Mouse (Mus musculus) cerebellum, postnatal 4 days (tissue): ENCODE data around the gene Gata1.
"Not testable (repeated sequence)": the region's sequence is repeated elsewhere in the genome, so short reads cannot be mapped to it uniquely, and the experiment has no call there.

ENCODE experiments used
- DNase-seq, 2 experiments: peaks; one replicate each; pipeline ENCODE4 v3.0.0; 2022; ENCODE audit warnings: low spot score in 2 of 2, mixed read lengths in 1 of 2

Gene Gata1

DNA sequence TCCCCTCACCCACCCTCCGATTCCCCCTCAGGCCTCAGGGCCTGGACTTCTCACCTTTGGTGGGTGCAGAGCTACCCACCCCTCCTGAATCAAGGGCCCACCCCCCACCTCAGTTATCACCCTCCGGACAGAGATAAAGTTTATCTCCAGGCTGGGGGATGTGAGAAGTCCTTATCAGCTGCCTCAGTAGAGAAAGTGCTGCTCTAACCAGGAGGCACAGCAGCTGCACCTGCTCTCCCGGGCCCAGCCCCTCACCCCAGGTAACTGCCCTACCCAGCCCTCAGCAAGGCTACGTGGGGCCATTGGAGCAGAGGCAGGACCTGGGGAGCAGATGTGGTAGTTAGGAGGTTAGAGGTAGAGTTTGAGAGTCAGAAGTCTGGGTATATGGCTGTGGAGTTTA is 11.7 kb downstream of the Gata1 start:
- DNase-seq, result no peak

DNA sequence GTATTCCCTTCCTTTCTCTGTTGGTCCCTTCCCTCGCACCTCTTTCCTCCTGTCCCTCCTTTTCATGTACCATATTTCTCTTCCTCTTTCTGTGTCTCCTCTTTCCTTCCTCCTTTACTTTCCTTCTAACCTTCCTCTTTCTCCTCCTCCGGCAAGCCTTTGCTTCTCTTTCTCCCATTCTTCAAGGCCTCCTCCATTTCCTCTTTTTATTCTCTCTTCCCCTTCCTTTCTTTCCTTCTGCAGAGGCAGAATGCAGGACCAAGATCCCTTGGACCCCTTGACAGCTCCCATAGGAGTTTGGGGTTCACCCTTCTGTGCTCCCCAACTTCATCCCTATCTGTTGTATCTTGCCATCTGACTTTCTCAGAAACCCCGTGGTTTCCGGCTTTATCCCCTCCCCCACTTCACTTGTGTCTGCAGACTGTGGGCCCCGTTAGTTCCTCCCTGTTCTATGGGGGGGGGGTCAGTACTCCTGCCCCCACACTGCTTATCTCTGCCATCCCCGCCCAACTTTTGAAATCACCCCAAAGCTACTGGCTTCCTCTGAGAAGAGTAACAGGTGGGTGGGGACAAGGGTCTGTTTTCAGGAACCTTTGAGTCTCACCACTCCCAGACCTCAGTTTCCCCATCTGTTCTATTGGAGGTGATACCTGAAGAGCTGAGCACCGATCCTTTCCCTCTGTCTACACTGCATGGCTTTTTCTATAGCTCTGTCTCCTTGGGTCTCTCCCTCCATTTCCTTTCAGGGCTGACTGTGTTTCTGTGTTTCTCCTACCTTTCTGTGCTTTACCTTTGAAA is 13.8 kb downstream of the Gata1 start:
- DNase-seq, result no peak

DNA sequence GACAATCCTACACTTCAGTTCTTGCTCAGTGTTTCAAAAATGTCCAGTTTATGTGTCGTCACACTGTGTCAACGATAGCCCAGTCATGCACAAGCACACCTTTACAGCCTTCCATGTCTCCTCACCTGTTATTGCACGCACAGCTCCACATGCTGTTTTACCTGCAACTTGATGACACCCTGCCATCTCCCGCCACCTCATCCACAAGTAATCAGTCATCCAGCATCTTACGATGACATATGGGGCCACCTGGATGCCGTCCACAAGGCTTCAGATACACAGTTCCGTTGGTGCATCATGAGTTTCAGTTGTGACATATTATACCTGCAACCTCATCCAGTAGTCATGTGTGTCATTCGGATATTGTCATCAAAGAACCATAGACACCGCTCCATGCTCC is 19.0 kb downstream of the Gata1 start:
- no peak for DNase-seq

DNA sequence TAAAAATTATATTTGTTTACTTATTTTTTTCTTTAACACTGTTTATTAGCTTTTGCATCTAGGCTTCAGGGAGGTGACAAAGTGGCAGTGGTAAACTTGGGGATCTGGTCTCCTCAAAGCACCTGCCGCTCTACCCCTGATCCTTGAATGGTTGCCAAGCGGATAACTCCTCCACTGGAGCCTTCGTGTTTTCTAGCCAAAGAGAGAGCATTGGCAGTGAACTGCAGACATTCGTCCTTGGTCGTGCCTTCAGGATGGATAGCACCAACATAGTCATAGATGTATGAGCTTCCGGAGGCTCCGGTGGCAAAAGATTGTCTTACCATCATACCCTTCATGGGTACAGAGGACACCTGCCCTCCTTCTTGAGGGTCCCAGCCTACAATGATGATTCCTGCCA is 27.8 kb downstream of the Gata1 start:
- no peak for DNase-seq

DNA sequence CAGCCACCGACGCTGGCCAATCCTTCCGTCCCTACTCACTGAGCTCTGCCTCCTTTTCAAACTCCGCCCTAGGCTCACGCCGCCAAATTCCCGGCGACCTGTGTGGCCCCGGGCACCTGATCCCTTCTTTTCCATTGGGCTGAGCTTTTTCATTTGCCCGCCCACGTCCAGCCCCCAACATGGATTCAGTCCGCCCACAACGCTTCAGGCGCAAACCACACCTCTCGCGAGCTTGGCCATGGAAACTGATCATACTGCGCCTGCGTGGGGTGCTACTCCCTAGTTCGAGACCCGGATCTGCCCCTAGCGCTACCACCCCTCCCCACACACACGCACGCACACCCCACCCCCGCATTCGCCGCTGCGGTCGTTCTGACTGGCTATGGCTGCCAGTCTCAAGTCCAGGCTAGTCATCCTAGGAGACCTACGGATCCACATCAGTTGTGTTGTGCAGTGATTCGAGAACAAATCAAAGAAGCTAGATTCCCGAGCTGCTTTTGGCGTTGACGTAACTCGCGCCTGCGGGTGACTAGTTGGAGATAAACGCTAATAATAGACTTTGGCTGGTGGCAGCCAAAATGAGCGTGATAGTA is 29.9 kb downstream of the Gata1 start:
- peak; percentile 66 to 86 for DNase-seq

DNA sequence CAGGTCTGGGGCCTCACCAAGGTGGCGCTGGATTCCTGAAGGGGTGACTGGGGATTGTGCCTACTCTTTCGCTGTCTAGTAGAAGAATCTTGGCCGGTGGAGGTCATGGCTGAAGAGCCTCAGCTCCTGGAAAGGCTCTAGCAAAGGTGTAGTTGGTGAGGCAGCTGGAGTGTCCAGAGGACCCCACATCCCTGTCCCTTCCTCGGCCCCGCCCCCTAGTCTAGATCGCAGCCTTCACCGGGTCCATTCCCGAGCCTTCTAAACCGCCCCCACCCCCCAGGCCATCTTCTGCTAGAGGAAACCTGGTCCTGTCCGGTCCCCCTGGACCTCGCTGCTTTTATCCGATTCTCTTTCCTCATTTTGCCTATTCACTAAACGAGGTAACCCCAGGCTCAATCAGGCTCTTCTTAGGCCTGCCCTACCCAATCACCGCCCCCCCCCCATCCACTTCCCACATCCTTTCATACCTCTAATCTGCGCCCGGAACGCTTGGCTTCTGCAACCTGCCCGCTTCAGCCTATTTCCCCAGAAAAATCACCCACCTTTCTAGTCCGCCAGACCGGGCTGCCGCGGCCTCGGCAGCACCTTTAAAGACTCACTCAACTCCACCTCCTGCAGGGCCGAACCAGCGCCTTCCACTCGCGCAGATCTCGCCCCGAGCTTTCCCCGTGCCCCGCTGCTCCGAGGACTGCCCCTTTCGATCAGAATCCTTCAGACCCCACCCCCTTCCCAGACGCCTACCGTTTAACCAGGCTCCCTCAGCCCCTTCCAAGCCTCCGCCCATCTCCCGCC is 30.6 kb downstream of the Gata1 start, which contains the start of gene Hdac6:
Hdac6 (minus strand) TSS at position 782 of the 792 bp plus-strand sequence.
- DNase-seq, result peak in 1 of 2 experiments; percentile 15

DNA sequence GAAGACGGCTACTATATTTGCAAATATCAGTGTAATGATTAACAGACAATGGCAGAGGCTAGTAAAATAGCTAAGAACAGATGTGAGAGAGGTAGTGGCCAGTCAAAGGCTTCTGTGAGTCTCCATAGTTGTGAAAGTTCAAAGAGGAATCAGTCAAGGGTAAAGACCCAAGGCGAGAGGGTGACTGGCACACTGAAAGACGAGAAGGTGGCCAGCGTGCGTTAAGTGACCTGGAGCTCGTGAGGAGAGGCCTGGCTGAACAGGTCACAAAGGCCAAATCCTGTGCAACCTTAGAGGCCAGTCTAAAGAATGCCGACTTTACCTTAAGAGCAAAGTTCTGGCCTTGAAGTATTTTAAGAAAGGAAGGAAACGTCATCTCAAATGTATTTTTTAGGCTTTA is 32.3 kb downstream of the Gata1 start:
- no peak for DNase-seq

DNA sequence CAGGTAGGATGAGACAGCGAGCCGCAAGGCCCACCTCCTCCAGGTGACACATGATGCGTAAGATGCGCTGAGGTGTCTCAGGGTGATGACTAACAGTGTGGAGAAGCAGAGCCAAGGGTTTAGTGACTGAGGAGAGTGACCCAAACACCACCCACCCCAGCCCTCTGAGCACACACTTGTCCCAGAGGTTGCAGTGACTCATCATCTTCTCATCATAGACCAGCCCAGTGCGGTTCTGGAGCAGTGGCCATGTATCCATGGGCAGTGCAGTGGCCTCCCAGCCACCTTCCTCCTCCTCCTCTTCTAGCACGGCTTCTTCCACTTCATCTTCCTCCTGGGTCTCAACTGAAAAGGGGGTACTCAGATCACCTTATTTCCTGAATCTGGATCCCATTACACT is 40.2 kb downstream of the Gata1 start:
- DNase-seq, result no peak

DNA sequence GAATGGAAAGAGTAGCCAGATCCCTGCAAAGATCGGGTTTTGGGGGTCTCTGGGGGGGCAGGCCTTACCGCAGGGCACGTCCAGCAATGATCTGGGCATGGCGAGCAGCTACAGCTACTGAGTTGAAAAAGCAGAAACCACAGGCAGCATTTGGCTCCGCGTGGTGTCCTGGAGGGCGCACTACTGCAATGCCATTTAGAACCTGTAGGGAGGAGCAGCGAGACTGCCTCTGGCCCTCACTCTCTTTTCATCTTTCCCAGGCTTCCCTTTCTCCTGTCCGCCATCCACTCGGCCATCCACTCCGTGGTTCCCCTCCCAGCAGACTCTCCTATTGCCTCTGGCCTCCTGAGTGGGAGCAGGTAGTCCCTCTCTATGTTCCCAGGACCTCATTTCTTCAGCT is 41.0 kb downstream of the Gata1 start:
- DNase-seq, result no peak

DNA sequence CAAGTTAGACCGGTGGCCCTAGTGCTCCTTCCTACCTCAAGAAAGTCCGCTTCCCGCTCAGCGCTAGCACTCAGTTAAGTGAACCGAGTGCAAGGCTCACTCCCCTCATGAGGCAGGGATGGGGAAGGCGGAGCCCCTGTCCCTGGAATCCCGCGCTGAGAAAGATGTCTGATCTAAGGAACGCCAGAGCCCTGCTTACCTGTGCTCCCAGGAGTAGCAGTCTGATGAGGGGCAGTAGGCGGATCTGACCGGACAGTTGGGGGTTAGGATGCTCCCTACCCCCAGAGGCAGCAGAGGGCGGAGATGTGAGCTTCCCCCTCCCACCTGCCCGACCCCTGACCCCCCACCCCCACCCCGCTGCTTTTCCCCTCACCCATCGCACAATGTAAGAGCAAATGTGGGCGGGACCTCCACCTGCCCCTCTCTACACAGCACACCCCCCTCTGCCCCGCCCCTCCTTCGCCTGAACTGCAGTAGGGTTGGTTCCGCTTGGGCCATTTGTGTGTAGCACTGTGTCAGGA is 49.5 kb downstream of the Gata1 start, which contains the start of gene Eras:
Eras (minus strand) TSS at position 338 of the 521 bp plus-strand sequence.
- DNase-seq, result no peak

DNA sequence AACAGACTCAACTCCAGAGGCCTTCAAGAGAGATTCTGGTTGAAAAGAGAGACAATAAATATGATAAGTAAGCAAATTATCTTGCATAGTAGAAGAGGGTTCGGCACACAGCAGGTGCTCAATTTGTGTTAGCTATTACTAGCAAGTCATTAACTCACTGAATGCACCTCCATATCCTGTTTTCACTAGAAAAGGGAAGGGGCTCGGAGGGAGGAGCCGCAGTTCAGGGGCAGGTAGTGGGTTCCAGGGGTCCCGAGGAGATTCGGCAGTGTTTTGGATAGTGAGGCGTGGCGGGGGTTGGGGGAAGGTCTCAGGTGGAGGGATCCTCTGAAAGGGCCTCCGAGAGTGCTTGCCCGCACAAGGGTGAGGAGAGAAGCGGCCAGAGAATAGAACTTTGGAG is 50.8 kb downstream of the Gata1 start:
- DNase-seq, result no peak

DNA sequence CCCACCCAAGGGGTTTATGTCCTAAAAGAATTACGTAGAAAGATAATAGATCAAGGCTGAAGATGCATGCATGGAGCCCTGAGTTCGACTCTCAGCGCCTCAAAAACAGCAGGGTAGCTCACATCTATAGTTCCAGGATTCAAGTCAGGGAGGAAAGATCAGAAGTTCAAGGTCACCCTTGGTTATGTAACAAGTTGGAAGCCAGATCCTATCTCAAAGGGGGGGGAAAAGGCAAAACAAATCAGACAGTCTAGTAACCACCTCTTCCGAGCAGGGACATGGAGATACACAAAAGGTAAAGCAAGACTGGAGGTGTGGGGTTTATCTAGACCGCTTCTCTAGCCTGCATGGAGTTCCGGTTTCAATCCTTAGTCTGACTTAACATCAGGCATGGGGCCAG is 51.6 kb downstream of the Gata1 start:
- DNase-seq, result no peak

DNA sequence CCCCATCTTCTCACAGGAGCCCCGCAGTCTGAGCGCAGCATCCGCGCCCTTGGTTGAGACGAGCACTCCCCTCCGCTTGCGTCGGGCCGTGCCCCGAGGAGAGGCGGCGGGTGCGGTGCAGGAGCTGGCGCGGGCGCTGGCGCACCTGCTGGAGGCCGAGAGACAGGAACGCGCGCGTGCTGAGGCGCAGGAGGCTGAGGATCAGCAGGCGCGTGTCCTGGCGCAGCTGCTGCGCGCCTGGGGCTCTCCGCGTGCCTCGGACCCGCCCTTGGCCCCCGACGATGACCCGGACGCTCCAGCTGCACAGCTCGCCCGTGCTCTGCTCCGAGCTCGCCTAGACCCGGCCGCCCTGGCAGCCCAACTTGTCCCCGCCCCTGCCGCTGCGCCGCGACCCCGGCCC is 55.8 kb downstream of the Gata1 start:
- peak in 1 of 2 experiments; percentile 16 for DNase-seq

DNA sequence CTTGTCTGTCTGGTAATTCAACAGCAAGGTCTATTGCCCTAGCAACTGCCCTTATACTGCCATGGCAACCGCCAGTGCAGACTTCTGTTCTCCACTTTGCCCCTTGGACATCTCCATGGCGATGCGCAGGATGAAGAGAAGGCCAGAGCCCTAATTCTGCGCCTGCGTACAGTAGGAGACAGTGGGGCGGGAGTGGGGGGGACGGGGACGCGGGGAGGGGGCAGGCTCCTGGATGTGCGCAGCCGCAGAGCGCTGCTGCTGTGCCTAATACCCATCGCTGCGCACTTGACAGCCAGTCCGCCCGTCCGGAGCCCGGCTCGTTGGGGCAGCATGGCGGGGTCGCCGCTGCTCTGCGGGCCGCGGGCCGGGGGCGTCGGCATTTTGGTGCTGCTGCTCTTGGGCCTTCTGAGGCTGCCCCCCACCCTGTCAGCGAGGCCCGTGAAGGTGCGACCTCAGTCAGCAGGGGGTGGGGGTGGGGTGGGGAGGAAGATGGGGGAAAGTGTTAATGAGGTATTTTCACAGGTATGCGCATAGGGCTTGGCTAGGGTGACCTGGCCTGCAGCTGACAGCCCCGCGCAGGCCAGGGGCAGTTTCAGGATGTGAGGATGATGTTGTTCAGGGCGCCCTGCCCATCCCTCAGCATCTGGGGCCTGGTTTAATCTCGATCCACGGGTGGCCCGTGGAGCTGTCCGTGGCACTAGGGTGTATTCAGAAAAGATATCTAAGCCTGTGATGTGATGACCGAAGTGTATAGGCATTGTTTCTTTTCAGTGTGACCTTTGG is 58.1 kb downstream of the Gata1 start, which contains the start of gene Pcsk1n:
Pcsk1n (plus strand) TSS at position 222 of the 783 bp plus-strand sequence.
- DNase-seq, result peak in 1 of 2 experiments; percentile 45

DNA sequence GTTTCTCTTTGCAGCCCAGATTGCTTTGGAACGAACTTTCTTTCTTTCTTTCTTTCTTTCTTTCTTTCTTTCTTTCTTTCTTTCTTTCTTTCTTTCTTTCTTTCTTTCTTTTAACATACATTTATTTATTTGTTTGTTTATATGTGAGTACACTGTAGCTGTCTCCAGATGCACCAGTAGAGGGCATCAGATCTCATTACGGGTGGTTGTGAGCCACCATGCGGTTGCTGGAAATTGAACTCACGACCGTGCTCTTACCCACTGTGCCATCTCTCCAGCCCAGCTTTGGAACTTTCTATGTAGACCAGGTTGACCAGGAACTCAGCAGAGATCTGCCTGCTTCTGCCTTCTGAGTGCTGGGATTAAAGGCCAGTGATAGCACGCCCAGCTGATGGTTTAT is 59.9 kb downstream of the Gata1 start:
- not testable (repeated sequence) for DNase-seq

DNA sequence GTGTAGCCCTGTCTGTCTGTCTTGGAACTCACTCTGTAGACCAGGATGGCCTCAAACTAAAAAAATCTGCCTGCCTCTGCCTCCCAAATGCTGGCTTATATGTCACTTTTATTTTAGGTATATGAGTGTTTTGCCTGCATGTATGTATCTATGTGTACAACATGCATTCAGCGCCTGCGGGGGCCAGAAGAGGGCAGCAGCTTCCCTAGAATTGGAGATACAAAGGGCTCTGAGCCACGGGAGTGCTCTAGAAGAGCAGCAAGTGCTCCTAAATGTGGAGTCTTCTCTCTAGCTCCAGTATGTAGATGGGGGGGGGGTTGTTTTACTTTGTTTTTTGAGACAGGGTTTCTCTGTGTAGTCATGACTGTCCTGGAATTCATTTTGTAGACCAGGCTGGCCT is 62.2 kb downstream of the Gata1 start:
- peak in 1 of 2 experiments; percentile 21 for DNase-seq

DNA sequence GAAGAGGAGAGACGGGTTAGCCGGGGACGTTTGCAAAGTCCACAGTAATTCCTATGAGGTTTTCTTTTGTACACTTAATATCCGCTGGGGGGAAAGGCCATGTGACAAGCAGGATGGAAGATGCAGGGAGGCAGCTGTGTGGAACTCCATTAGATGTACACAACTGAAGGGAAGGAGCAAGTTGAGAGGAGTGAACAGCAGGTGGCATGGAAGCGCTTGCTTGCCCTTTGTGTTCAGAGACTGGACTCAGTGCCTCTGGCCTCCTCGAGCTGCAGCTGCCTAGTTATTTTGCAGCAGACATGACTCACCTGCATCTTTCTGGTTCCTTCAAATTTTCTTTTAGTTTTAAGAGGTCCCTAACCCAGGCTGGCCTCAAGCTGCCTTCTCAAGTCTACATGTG is 67.4 kb downstream of the Gata1 start:
- DNase-seq, result no peak
